Mouse (Mus musculus): ENCODE measurements around the gene Syn3. TPM values are rescaled to one million over a fixed set of nuclear protein-coding genes. Genes with fewer than 3 reads are reported as not detected.
"Not testable (repeated sequence)": the region's sequence is repeated elsewhere in the genome, so short reads cannot be mapped to it uniquely, and the experiment has no call there.

The Syn3 gene
- polyA plus RNA-seq, 1 experiment from 2014 or later: 0.22 TPM

DNA sequence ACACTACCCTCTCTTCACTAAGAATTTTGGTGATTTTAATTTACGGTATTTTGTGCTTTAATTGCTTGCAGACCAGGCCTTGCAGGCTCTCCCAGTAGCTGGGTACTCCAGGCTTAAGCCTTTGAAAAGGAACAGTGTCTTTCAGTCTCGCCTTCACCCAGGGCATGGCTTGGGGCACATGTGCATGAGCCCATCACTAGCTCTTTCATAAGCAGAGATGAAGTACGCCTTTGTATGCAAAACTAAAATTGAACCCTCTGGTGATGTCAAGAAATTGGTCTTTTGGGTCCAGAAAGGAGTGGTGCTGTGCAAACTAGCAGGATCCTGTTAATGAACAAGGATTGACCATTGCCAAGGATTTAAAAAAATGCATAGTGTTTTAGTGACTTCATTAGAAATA lies 466.2 kb downstream of the Syn3 start:
- H3K9me3 ChIP-seq (replicated peaks; ENCODE audit: control insufficient read depth, low read length): no peaks in the 10 kb centered on the region
- no peak overlapping the region for H3K4me3 ChIP-seq (ENCODE audit: low read depth, low read length)
- H3K36me3 ChIP-seq (ENCODE audit: control insufficient read depth, insufficient read depth): peaks cover 69% of the 10 kb centered on the region
- no peak for ATAC-seq (ENCODE audit: low read depth)
- H3K9ac ChIP-seq (ENCODE audit: low read depth, low read length): no peak overlapping the region
- H3K4me2 ChIP-seq (ENCODE audit: low read depth, low read length): no peak overlapping the region
- WGBS (ENCODE audit: insufficient replicate concordance): 89% methylated on average over 3 of the region's 3 CpGs
- H3K27ac ChIP-seq (ENCODE audit: low read length): no peak overlapping the region
- peaks cover 4% of the 10 kb centered on the region for H3K4me1 ChIP-seq (ENCODE audit: control insufficient read depth, low read depth, low read length)
- no peaks in the 10 kb centered on the region for H3K27me3 ChIP-seq (ENCODE audit: control insufficient read depth, insufficient read depth, low read depth, low read length)

DNA sequence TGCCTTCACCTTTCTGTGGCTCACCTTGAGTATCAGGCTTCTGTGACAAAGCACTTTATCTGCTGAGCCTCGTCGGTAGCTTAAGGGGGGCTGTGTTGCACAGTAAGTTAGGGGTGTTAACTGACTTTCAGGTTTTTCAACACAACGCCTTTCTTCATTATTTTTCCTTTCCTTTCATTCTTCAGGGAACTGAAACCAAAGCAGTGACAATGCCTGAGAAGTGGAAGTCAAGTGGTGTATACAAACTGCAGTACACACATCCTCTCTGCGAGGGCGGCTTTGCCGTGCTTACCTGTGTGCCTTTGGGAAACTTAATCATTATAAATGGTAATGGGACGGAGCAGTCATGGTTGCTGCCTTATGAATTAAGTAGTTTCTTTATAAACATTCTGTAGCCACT lies 468.0 kb downstream of the Syn3 start:
- no peak overlapping the region for H3K4me3 ChIP-seq (ENCODE audit: low read depth, low read length)
- H3K9ac ChIP-seq (ENCODE audit: low read depth, low read length): no peak overlapping the region
- H3K4me1 ChIP-seq (ENCODE audit: control insufficient read depth, low read depth, low read length): peaks cover 13% of the 10 kb centered on the region
- H3K4me2 ChIP-seq (ENCODE audit: low read depth, low read length): no peak overlapping the region
- no peaks in the 10 kb centered on the region for H3K9me3 ChIP-seq (replicated peaks; ENCODE audit: control insufficient read depth, low read length)
- no peaks in the 10 kb centered on the region for H3K27me3 ChIP-seq (ENCODE audit: control insufficient read depth, insufficient read depth, low read depth, low read length)
- peaks cover 59% of the 10 kb centered on the region for H3K36me3 ChIP-seq (ENCODE audit: control insufficient read depth, insufficient read depth)
- WGBS (ENCODE audit: insufficient replicate concordance): 84% methylated on average over 7 of the region's 7 CpGs
- ATAC-seq (ENCODE audit: low read depth): no peak
- no peak overlapping the region for H3K27ac ChIP-seq (ENCODE audit: low read length)

GRCm38 (mm10) chr10:86026807-86027206 lies 471.9 kb downstream of the Syn3 start:
- H3K4me2 ChIP-seq (ENCODE audit: low read depth, low read length): peak overlapping the region; percentile 57
- H3K4me1 ChIP-seq (ENCODE audit: control insufficient read depth, low read depth, low read length): peaks cover 27% of the 10 kb centered on the region
- H3K4me3 ChIP-seq (ENCODE audit: low read depth, low read length): peak overlapping the region; percentile 42
- peak overlapping the region; percentile 87 for H3K27ac ChIP-seq (ENCODE audit: low read length)
- H3K27me3 ChIP-seq (ENCODE audit: control insufficient read depth, insufficient read depth, low read depth, low read length); H3K9me3 ChIP-seq (replicated peaks; ENCODE audit: control insufficient read depth, low read length): not testable (repeated sequence)
- H3K36me3 ChIP-seq (ENCODE audit: control insufficient read depth, insufficient read depth): peaks cover 45% of the 10 kb centered on the region
- WGBS (ENCODE audit: insufficient replicate concordance): 22% methylated on average over 1 of the region's 1 CpGs
- H3K9ac ChIP-seq (ENCODE audit: low read depth, low read length): peak overlapping the region; percentile 59
- peak; percentile 26; the same call in 1 of the 2 replicates for ATAC-seq (ENCODE audit: low read depth)

DNA sequence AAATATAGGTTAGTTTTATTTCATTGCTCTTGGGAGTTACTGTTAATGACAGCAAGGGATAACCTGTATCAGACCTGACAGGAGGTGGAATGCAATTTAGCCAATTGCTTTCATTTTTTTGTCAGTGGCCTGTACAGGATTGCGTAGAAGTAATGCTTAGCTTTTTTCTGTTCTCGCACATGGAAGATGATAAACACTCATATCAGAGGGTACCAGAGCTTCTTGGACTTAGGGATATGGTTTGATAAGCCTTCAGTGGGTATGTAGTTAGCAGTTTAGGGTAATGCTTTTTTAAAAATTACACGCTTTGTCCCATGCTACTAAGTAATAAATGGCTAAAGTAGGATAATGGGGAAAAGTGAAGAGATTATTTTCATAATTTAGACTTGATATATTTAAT lies 472.3 kb downstream of the Syn3 start:
- Histone ChIP-seq H3K9ac (ENCODE audit: low read depth, low read length) (peak overlapping the region; percentile 61), H3K27ac (ENCODE audit: low read length) (peak overlapping the region; percentile 100), H3K36me3 (ENCODE audit: control insufficient read depth, insufficient read depth) (peaks cover 41% of the 10 kb centered on the region), H3K27me3 (ENCODE audit: control insufficient read depth, insufficient read depth, low read depth, low read length) (no peaks in the 10 kb centered on the region), H3K4me2 (ENCODE audit: low read depth, low read length) (peak overlapping the region; percentile 68), H3K4me3 (ENCODE audit: low read depth, low read length) (peak overlapping the region; percentile 44), H3K4me1 (ENCODE audit: control insufficient read depth, low read depth, low read length) (peaks cover 29% of the 10 kb centered on the region), H3K9me3 (replicated peaks; ENCODE audit: control insufficient read depth, low read length) (no peaks in the 10 kb centered on the region)
- WGBS (ENCODE audit: insufficient replicate concordance): 24% methylated on average over 3 of the region's 3 CpGs
- peak; percentile 80 for ATAC-seq (ENCODE audit: low read depth)

GRCm38 (mm10) chr10:86025906-86026305 lies 472.8 kb downstream of the Syn3 start:
- H3K4me2 ChIP-seq (ENCODE audit: low read depth, low read length): peak overlapping the region; percentile 68
- H3K9ac ChIP-seq (ENCODE audit: low read depth, low read length): peak overlapping the region; percentile 61
- H3K4me3 ChIP-seq (ENCODE audit: low read depth, low read length): peak overlapping the region; percentile 44
- ATAC-seq (ENCODE audit: low read depth): peak; percentile 10; the same call in 1 of the 2 replicates
- H3K9me3 ChIP-seq (replicated peaks; ENCODE audit: control insufficient read depth, low read length): no peaks in the 10 kb centered on the region
- H3K36me3 ChIP-seq (ENCODE audit: control insufficient read depth, insufficient read depth): peaks cover 36% of the 10 kb centered on the region
- no peaks in the 10 kb centered on the region for H3K27me3 ChIP-seq (ENCODE audit: control insufficient read depth, insufficient read depth, low read depth, low read length)
- WGBS (ENCODE audit: insufficient replicate concordance): 30% methylated on average over 2 of the region's 2 CpGs
- H3K4me1 ChIP-seq (ENCODE audit: control insufficient read depth, low read depth, low read length): peaks cover 31% of the 10 kb centered on the region
- H3K27ac ChIP-seq (ENCODE audit: low read length): peak overlapping the region; percentile 100

DNA sequence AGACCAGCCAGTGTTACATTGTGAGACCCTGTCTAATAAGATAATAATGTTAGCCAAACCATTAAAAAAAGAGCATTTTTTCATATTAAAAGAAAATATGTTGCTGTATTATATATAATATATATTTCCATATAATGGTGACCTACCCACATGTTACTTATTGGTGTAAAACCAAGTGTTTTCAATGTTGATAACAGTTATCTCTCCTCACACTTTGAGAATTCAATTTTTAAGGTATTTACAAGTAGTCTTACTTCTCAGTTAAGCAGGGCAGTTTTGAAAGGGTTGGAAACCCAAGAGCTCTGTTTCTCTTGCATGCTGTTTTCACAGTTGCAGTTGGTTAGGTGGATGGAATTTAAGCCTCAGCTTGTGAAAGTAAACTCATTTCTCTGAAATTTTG lies 475.5 kb downstream of the Syn3 start:
- H3K36me3 ChIP-seq (ENCODE audit: control insufficient read depth, insufficient read depth): peaks cover 12% of the 10 kb centered on the region; the same call in 1 of the 2 replicates
- H3K9ac ChIP-seq (ENCODE audit: low read depth, low read length): peak overlapping the region; percentile 95
- H3K27ac ChIP-seq (ENCODE audit: low read length): peak overlapping the region; percentile 94
- peak overlapping the region; percentile 94 for H3K4me3 ChIP-seq (ENCODE audit: low read depth, low read length)
- no peaks in the 10 kb centered on the region for H3K9me3 ChIP-seq (replicated peaks; ENCODE audit: control insufficient read depth, low read length)
- no peak for ATAC-seq (ENCODE audit: low read depth)
- H3K4me2 ChIP-seq (ENCODE audit: low read depth, low read length): peak overlapping the region; percentile 72
- H3K4me1 ChIP-seq (ENCODE audit: control insufficient read depth, low read depth, low read length): peaks cover 27% of the 10 kb centered on the region
- no peaks in the 10 kb centered on the region for H3K27me3 ChIP-seq (ENCODE audit: control insufficient read depth, insufficient read depth, low read depth, low read length)

- Histone ChIP-seq H3K9ac (ENCODE audit: low read depth, low read length) (peak overlapping the region; percentile 95), H3K27ac (ENCODE audit: low read length) (peak overlapping the region; percentile 94), H3K4me2 (ENCODE audit: low read depth, low read length) (peak overlapping the region; percentile 72), H3K4me3 (ENCODE audit: low read depth, low read length) (peak overlapping the region; percentile 94), H3K27me3 (ENCODE audit: control insufficient read depth, insufficient read depth, low read depth, low read length) (no peaks in the 10 kb centered on the region), H3K4me1 (ENCODE audit: control insufficient read depth, low read depth, low read length) (peaks cover 27% of the 10 kb centered on the region), H3K36me3 (ENCODE audit: control insufficient read depth, insufficient read depth) (peaks cover 7% of the 10 kb centered on the region; the same call in 1 of the 2 replicates), H3K9me3 (replicated peaks; ENCODE audit: control insufficient read depth, low read length) (no peaks in the 10 kb centered on the region)
- ATAC-seq (ENCODE audit: low read depth): no peak
- 1% methylated on average over 6 of the region's 6 CpGs for WGBS (ENCODE audit: insufficient replicate concordance)
Observed at GRCm38 (mm10) chr10:86022474-86022816, 476.3 kb downstream of the Syn3 start.

DNA sequence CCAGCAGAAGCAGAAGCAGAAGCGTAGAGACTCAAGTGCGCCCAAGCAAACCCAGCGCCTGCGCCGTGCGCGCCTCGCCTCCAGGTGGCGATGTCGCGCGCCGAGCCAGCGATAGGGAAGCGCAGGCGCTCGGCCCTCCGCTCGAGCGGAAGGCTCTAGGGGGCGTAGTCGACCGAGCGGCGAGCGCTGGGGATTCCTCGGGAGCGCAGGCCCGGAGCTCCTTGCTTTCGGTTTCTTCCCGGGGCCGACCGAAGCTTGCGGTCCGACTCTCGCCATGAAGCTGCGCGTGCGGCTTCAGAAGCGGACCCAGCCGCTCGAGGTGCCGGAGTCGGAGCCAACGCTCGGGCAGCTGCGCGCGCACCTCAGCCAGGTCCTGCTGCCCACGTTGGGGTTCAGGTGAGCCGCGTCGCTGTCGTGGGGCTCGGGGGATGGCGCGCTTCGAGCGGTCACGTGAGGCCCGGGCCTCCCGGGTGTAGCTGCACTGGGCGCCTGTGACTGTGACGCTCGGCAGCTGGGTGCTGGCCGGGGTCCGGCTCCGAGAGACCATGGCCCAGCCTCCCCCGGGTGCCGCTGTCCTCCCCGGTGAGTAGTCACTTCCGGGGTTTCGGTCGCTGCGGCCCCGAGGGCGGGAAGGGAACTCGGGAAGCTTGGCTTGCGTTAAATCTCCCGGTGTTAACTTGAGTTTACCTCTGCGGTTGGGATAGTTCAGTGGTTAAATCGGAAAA lies 476.8 kb downstream of the Syn3 start, which contains the start of gene Fbxo7:
TSS of gene Fbxo7 (plus strand) at position 224 of the 725 bp plus-strand sequence.
- H3K9me3 ChIP-seq (replicated peaks; ENCODE audit: control insufficient read depth, low read length): no peaks in the 10 kb centered on the region
- peak within 1 kb of the TSS; percentile 94 for H3K27ac ChIP-seq (ENCODE audit: low read length)
- H3K4me1 ChIP-seq (ENCODE audit: control insufficient read depth, low read depth, low read length): peaks cover 22% of the 10 kb centered on the region
- no peaks in the 10 kb centered on the region for H3K27me3 ChIP-seq (ENCODE audit: control insufficient read depth, insufficient read depth, low read depth, low read length)
- H3K4me3 ChIP-seq (ENCODE audit: low read depth, low read length): peak within 1 kb of the TSS; percentile 94
- ATAC-seq (ENCODE audit: low read depth): peak; percentile 83
- peaks cover 7% of the 10 kb centered on the region; the same call in 1 of the 2 replicates for H3K36me3 ChIP-seq (ENCODE audit: control insufficient read depth, insufficient read depth)
- H3K4me2 ChIP-seq (ENCODE audit: low read depth, low read length): peak within 1 kb of the TSS; percentile 72
- under 1% methylated on average over 82 of the region's 82 CpGs for WGBS (ENCODE audit: insufficient replicate concordance)
- peak within 1 kb of the TSS; percentile 95 for H3K9ac ChIP-seq (ENCODE audit: low read depth, low read length)

GRCm38 (mm10) chr10:86021408-86021748 lies 477.3 kb downstream of the Syn3 start:
- Histone ChIP-seq H3K4me1 (ENCODE audit: control insufficient read depth, low read depth, low read length) (peaks cover 20% of the 10 kb centered on the region), H3K9ac (ENCODE audit: low read depth, low read length) (peak overlapping the region; percentile 55), H3K27ac (ENCODE audit: low read length) (0 out of 2 replicates have a peak overlapping the region, but pooled peaks have one; percentile 4), H3K9me3 (replicated peaks; ENCODE audit: control insufficient read depth, low read length) (no peaks in the 10 kb centered on the region), H3K4me2 (ENCODE audit: low read depth, low read length) (peak overlapping the region; percentile 52), H3K4me3 (ENCODE audit: low read depth, low read length) (peak overlapping the region; percentile 94), H3K27me3 (ENCODE audit: control insufficient read depth, insufficient read depth, low read depth, low read length) (no peaks in the 10 kb centered on the region), H3K36me3 (ENCODE audit: control insufficient read depth, insufficient read depth) (peaks cover 7% of the 10 kb centered on the region; the same call in 1 of the 2 replicates)
- no peak for ATAC-seq (ENCODE audit: low read depth)
- 1% methylated on average over 3 of the region's 3 CpGs for WGBS (ENCODE audit: insufficient replicate concordance)
